Mouse (Mus musculus) cerebellum, postnatal 25 days (tissue): ENCODE data around the gene Tet3.

ENCODE experiments used
- DNase-seq, 2 experiments: peaks; one replicate each; pipeline ENCODE4 v3.0.0; 2021; ENCODE audit warnings: mixed read lengths in 2 of 2

The Tet3 gene

GRCm38 (mm10) chr6:83478217-83478616 is 19.3 kb upstream of the Tet3 start:
- DNase-seq, result no peak

DNA sequence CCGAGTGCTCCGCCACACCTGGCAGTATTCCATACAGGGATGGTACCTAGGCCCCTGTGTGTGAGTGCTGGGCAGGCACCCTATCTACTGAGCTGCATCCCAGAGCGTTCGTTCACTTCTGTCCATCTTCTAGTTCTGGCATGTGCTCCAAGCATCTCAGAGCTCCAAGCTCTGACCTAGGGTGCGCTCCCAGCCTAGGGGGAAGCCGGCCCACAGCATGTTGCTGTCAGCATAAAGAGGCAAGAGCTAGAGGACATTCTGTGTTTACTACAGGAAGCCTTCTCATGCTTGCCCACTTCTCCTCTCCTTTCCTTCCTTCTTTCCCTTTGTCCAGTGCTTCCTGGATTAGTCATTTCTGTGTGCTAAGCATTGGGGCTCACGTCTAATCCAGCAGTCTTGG is 16.5 kb upstream of the Tet3 start:
- no peak for DNase-seq

- peak; percentile 79 to 86 for DNase-seq
These were observed 14.4 kb upstream of the Tet3 start for GRCm38 (mm10) chr6:83473240-83473639.

DNA sequence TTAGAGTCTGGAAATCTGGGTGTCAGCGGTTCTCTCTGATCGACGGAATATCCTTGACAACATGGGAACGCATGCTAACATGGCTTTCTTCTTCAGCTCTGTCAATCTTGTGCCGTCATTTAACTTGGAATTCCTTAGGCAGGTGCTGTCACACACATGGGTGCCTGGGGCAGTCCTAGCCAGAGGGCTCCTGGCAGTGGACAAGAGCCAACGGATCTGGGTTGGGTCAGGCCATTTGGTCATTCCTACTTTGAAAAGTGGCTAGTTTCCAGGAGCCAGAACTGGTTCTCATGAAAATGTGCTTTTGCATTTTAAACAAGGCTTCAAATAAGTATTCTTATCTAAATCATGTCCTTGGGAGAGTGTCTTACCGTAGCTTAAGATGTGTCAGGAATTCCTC is 12.9 kb upstream of the Tet3 start:
- DNase-seq, result peak in 1 of 2 experiments; percentile 46

DNA sequence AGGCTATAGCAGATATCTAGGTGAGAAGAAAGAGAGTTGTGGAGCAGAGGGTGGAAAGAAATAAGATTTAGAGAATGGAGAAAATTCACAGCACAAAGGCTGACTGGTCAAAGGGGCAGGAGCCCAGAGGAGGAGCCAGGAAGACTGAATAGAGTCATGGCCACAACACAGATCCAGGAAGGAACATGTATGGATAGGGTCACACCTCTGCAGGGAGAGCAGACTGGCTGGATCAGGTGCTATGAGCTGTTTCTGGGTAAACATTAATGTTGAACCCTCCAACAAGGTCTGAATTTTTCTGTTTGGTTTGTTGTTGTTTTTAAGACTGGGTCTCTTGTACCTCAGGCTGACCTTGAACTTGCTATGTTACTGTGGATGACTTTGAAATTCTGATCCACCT is 5.1 kb upstream of the Tet3 start:
- DNase-seq, result no peak

- DNase-seq, result no peak
These were observed 1.7 kb downstream of the Tet3 start for GRCm38 (mm10) chr6:83456984-83457810.

DNA sequence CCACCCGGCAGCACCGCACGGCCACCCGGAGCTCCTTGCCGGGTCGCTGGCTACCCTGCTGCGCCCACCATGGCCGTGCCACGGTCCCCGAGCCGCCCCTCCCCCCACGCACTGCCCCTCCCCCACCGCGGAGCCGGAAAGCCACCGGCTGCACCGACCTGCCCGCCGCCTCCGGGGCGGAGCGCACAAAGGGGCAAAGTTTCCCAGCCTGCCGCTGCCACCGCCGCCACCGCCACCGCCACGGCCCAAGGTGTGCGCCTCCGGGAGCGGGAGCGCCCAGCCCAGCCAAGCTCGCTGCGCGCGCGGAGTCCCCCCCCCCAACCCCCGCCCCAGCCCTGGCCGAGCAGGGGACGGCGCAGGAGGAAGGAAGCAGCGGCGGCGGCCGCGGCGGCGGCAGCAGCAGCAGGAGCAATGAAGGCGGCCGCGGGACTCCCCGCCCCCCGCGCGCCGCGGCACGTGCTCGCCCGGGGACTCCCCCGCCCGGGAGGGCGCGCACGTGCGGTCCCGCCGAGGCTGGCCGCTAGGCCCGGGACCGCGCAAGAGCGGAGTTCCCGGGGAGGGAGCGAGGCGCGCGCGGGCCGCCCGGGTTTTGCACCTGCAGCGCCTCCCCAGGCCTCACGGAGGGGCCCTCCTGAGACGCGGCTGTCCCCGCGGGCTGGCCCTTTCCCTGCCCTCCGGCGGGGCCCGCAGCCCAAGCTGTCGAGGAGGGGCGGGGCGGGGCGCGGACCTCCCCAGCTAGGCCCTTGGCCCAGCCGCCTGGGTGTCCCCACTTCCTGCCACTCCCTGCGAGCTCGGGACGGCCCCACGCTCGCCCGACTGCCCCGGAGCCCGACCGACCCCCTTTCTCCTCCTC is 2.5 kb downstream of the Tet3 start:
- peak; percentile 72 to 79 for DNase-seq

DNA sequence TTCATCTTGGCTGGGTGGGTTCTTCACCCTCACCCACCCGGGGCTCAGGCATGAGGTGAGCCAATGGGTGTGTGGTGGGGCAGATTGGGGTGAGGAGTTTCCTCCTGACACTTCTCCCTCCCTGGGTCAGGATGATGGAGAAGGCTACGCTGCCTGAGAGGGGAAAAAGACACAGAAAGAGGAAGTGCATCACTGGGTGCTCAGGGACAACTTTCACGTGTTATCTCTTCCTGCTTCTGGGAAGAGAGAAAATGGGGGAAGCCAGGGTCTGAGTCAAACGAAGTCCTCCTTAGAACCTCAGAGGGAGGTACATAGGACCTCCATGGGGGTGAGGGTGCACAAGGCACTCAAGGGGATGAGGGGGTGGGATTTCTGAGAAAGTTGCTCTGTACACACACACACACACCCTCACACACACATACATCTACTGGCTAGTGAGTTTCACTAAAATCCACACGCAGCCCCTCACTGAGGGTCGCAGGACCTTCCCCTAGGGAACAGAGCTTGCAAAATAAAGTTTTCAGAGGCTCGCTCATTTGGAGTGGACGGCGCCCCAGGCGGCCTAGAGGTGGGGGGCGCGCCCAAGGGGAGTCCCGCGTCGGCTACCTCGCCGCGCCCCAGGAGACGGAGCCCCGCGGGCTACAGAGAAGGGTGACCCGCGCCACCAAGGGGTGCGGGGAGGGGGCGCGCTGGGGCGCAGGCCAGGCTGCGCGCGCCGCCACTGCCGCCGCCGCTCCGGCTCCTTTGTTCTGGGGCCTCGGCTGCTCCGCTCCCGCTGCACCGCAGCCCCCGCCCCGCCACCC is 3.4 kb downstream of the Tet3 start:
- DNase-seq, result peak in 1 of 2 experiments; percentile 37

DNA sequence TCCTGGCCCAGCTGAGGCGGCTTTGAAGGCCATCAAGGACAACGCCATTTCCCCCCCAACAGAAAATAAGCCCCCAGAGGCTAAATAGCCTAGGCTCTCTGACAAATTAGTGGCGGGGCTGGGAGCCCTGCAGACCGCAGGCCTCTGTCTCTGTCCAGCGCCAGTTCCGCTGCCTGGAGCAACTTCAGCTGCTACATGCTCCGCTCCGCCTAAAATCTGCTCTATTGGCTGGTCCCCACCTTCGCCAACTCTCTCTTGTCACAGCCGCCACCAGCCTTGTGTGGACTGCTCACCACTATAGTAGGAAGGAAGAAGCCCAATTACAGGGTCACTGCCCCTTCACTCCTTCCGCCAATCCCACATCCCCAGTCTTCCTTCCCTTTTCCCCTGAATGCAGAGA is 5.2 kb downstream of the Tet3 start:
- peak in 1 of 2 experiments; percentile 35 for DNase-seq

GRCm38 (mm10) chr6:83450451-83451303 is 8.2 kb downstream of the Tet3 start:
- DNase-seq, result no peak

GRCm38 (mm10) chr6:83449440-83449839 is 9.4 kb downstream of the Tet3 start:
- DNase-seq, result no peak

DNA sequence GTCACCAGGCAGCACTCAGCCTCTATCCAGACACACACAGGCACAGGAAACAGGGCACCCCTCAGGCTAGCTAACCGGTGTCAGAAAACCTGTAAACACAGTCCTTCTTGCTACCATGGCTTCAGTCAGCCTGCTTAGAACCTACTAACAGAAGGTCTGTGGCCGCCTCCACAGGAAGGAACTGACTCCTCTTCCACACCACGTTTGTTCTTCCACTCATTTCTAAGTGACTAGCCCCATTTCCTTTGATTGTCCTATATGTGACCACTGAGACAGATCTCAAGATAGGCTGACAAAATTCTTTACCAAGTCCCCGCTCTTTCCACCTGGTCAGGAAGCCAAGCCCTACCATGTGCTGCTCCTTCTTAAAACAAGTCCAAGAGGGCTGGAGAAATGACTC is 10.0 kb downstream of the Tet3 start:
- DNase-seq, result no peak

- no peak for DNase-seq
These were observed 11.9 kb downstream of the Tet3 start for GRCm38 (mm10) chr6:83447031-83447430.

DNA sequence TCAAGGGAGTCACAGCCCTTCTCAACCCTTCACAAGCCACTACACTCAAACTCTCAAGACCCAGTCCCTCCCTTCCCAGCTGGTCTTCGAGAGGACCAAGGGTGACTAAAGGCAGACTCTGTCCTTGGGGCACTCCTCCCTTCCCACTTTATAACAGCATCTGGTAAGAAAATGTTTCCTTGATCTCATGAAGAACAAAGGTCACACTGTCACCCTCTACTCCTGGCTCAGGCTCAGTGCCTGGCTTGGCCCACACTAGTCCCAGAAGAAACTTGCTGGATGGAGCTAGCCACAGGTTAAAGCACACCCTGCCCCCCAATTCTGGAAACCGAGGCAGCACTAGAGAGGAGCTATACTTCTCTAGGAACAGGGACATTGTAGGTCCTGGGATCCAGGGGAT is 13.1 kb downstream of the Tet3 start:
- no peak for DNase-seq

GRCm38 (mm10) chr6:83443441-83444340 is 15.2 kb downstream of the Tet3 start:
- DNase-seq, result peak; percentile 84 to 89

- peak in 1 of 2 experiments; percentile 42 for DNase-seq
These were observed 16.2 kb downstream of the Tet3 start for GRCm38 (mm10) chr6:83442639-83443038.

- peak; percentile 88 to 91 for DNase-seq
These were observed 17.4 kb downstream of the Tet3 start for GRCm38 (mm10) chr6:83441259-83442061.

GRCm38 (mm10) chr6:83440510-83441258 is 18.2 kb downstream of the Tet3 start:
- DNase-seq, result peak; percentile 78 to 86

GRCm38 (mm10) chr6:83440197-83440509 is 18.7 kb downstream of the Tet3 start:
- DNase-seq, result no peak
